Mouse (Mus musculus): ENCODE results near the gene Zbtb22. TPM values are rescaled to one million over a fixed set of nuclear protein-coding genes. Genes with fewer than 3 reads are reported as not detected.

Gene Zbtb22
- polyA plus RNA-seq, 1 experiment from 2014 or later = 7.9 TPM

DNA sequence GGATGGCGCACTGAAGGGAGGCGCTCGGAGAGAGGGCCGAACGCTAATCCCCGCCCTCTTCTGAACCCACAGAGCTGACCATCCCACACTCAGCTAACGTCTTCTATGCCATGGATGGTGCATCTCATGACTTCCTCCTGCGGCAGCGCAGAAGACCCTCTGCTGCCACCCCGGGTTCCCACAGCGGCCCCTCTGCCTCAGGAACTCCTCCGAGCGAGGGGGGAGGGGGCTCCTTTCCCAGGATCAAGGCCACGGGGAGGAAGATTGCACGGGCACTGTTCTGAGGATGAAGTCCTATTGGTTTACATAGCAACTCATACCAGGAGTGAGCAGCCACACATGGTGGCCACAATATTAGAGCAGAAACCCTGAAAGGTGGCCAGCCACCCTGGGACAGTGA is 21.3 kb downstream of the Zbtb22 start:
- H3K4me3 ChIP-seq (ENCODE audit: low read depth, low read length) = no peak overlapping the region
- no peak overlapping the region for H3K9ac ChIP-seq (replicated peaks)
- DNase-seq (no peak), ATAC-seq (no peak)
- H3K27ac ChIP-seq (ENCODE audit: low read depth) = no peak overlapping the region
- no peak for TF ChIP-seq CTCF (IDR thresholded peaks at IDR 0.05; ENCODE audit: low read depth)
- no peak for TF ChIP-seq EP300 (IDR thresholded peaks at IDR 0.05; ENCODE audit: low read depth)
- peaks cover 24% of the 10 kb centered on the region for H3K36me3 ChIP-seq (replicated peaks; ENCODE audit: insufficient read depth, low read length)
- peaks cover 24% of the 10 kb centered on the region for H3K4me1 ChIP-seq (ENCODE audit: insufficient read depth)
- WGBS (ENCODE audit: insufficient replicate concordance) = 84% methylated on average over 15 of the region's 15 CpGs
- no peaks in the 10 kb centered on the region for H3K9me3 ChIP-seq (ENCODE audit: low read length)
- H3K4me2 ChIP-seq (ENCODE audit: low read depth, low read length) = no peak overlapping the region
- H3K27me3 ChIP-seq (ENCODE audit: insufficient read depth, low read length) = no peaks in the 10 kb centered on the region

- WGBS (ENCODE audit: insufficient replicate concordance) = 58% methylated on average over 11 of the region's 11 CpGs
- Histone ChIP-seq H3K27me3 (ENCODE audit: insufficient read depth, low read length) (no peaks in the 10 kb centered on the region), H3K36me3 (replicated peaks; ENCODE audit: insufficient read depth, low read length) (peaks cover 18% of the 10 kb centered on the region), H3K4me2 (ENCODE audit: low read depth, low read length) (peak overlapping the region; percentile 96), H3K4me3 (ENCODE audit: low read depth, low read length) (no peak overlapping the region; the same call in 1 of the 2 replicates), H3K9ac (replicated peaks) (peak overlapping the region; percentile 79), H3K4me1 (ENCODE audit: insufficient read depth) (peaks cover 21% of the 10 kb centered on the region), H3K27ac (ENCODE audit: low read depth) (0 out of 2 replicates have a peak overlapping the region, but pooled peaks have one; percentile 11), H3K9me3 (ENCODE audit: low read length) (no peaks in the 10 kb centered on the region)
- ATAC-seq (no peak), DNase-seq (no peak)
- TF ChIP-seq EP300 (IDR thresholded peaks at IDR 0.05; ENCODE audit: low read depth) = no peak
- TF ChIP-seq CTCF (IDR thresholded peaks at IDR 0.05; ENCODE audit: low read depth) = no peak
Observed at GRCm38 (mm10) chr17:33938783-33939182, 23.1 kb downstream of the Zbtb22 start.

- Histone ChIP-seq H3K4me1 (ENCODE audit: insufficient read depth) (peaks cover 21% of the 10 kb centered on the region), H3K27ac (ENCODE audit: low read depth) (peak within 1 kb of the TSS; percentile 70), H3K4me3 (ENCODE audit: low read depth, low read length) (peak within 1 kb of the TSS; percentile 84), H3K36me3 (replicated peaks; ENCODE audit: insufficient read depth, low read length) (peaks cover 22% of the 10 kb centered on the region), H3K9me3 (ENCODE audit: low read length) (no peaks in the 10 kb centered on the region), H3K9ac (replicated peaks) (peak within 1 kb of the TSS; percentile 79), H3K4me2 (ENCODE audit: low read depth, low read length) (peak within 1 kb of the TSS; percentile 96), H3K27me3 (ENCODE audit: insufficient read depth, low read length) (no peaks in the 10 kb centered on the region)
- TF ChIP-seq EP300 (IDR thresholded peaks at IDR 0.05; ENCODE audit: low read depth) (peak; percentile 67; the same call in 1 of the 2 replicates), CTCF (IDR thresholded peaks at IDR 0.05; ENCODE audit: low read depth) (no peak)
- WGBS (ENCODE audit: insufficient replicate concordance) = under 1% methylated on average over 36 of the region's 36 CpGs
- ATAC-seq (peak; percentile 94), DNase-seq (peak; percentile 90)
Observed at GRCm38 (mm10) chr17:33940206-33940805, 24.6 kb downstream of the Zbtb22 start, which contains the start of the genes Pfdn6 and Wdr46. TSS of gene Pfdn6 (minus strand) at chr17:33940343. TSS of gene Wdr46 (plus strand) at chr17:33940660.

DNA sequence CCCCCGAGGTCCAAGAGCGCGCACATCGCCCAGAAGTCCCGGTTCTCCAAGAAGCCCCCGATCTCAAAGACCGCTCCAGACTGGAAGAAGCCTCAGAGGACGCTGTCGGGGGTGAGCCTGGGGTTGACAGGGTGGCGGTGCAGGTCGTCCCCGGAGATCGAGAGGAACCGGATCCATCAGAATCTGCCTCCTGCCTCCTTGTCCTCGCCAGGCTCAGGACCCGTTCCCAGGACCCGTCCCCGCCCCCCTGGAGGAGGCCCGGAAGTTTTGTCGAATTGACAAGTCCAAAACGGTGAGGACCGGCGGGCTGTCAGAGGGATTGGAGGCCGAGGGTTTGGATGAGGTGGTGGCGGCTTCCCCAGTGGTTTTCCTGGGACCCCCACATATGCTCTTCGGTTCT is 25.3 kb downstream of the Zbtb22 start:
- Histone ChIP-seq H3K27me3 (ENCODE audit: insufficient read depth, low read length) (no peaks in the 10 kb centered on the region), H3K27ac (ENCODE audit: low read depth) (0 out of 2 replicates have a peak overlapping the region, but pooled peaks have one; percentile 70), H3K9ac (replicated peaks) (peak overlapping the region; percentile 79), H3K4me2 (ENCODE audit: low read depth, low read length) (peak overlapping the region; percentile 96), H3K9me3 (ENCODE audit: low read length) (no peaks in the 10 kb centered on the region), H3K4me1 (ENCODE audit: insufficient read depth) (peaks cover 21% of the 10 kb centered on the region), H3K4me3 (ENCODE audit: low read depth, low read length) (peak overlapping the region; percentile 84), H3K36me3 (replicated peaks; ENCODE audit: insufficient read depth, low read length) (peaks cover 16% of the 10 kb centered on the region)
- TF ChIP-seq CTCF (IDR thresholded peaks at IDR 0.05; ENCODE audit: low read depth) (no peak), EP300 (IDR thresholded peaks at IDR 0.05; ENCODE audit: low read depth) (no peak)
- DNase-seq (peak; percentile 64), ATAC-seq (0 out of 2 replicates have a peak, but pooled peaks have one; percentile 1)
- WGBS (ENCODE audit: insufficient replicate concordance) = under 1% methylated on average over 26 of the region's 26 CpGs

- peaks cover 14% of the 10 kb centered on the region for H3K36me3 ChIP-seq (replicated peaks; ENCODE audit: insufficient read depth, low read length)
- H3K27me3 ChIP-seq (ENCODE audit: insufficient read depth, low read length) = no peaks in the 10 kb centered on the region
Observed at GRCm38 (mm10) chr17:33941381-33941780, 25.7 kb downstream of the Zbtb22 start.

GRCm38 (mm10) chr17:33943454-33943853 is 27.8 kb downstream of the Zbtb22 start:
- Histone ChIP-seq H3K27ac (ENCODE audit: low read depth) (no peak overlapping the region), H3K9ac (replicated peaks) (no peak overlapping the region), H3K4me3 (ENCODE audit: low read depth, low read length) (no peak overlapping the region), H3K27me3 (ENCODE audit: insufficient read depth, low read length) (no peaks in the 10 kb centered on the region), H3K9me3 (ENCODE audit: low read length) (no peaks in the 10 kb centered on the region), H3K36me3 (replicated peaks; ENCODE audit: insufficient read depth, low read length) (peaks cover 9% of the 10 kb centered on the region), H3K4me1 (ENCODE audit: insufficient read depth) (peaks cover 30% of the 10 kb centered on the region), H3K4me2 (ENCODE audit: low read depth, low read length) (no peak overlapping the region)
- 87% methylated on average over 15 of the region's 15 CpGs for WGBS (ENCODE audit: insufficient replicate concordance)
- TF ChIP-seq EP300 (IDR thresholded peaks at IDR 0.05; ENCODE audit: low read depth) (no peak), CTCF (IDR thresholded peaks at IDR 0.05; ENCODE audit: low read depth) (no peak)
- no peak for ATAC-seq
- DNase-seq = no peak

More at GRCm38 (mm10) chr17:33941381-33941780, 25.7 kb downstream of the Zbtb22 start:
- peaks cover 21% of the 10 kb centered on the region for H3K4me1 ChIP-seq (ENCODE audit: insufficient read depth)
- no peak for DNase-seq
- peak overlapping the region; percentile 79 for H3K9ac ChIP-seq (replicated peaks)
- WGBS (ENCODE audit: insufficient replicate concordance) = 38% methylated on average over 19 of the region's 19 CpGs
- no peak for ATAC-seq
- H3K9me3 ChIP-seq (ENCODE audit: low read length) = no peaks in the 10 kb centered on the region
- H3K4me3 ChIP-seq (ENCODE audit: low read depth, low read length) = peak overlapping the region; percentile 84
- H3K27ac ChIP-seq (ENCODE audit: low read depth) = no peak overlapping the region
- peak overlapping the region; percentile 96 for H3K4me2 ChIP-seq (ENCODE audit: low read depth, low read length)
- TF ChIP-seq CTCF (IDR thresholded peaks at IDR 0.05; ENCODE audit: low read depth) = no peak
- TF ChIP-seq EP300 (IDR thresholded peaks at IDR 0.05; ENCODE audit: low read depth) = no peak
